Mouse (Mus musculus) MEL (cell line): Measurements from ENCODE around the gene Cbr1. TPM values are rescaled to one million over a fixed set of nuclear protein-coding genes. Genes with fewer than 3 reads are reported as not detected.

ENCODE experiments used
- DNase-seq: peaks from one replicate; pipeline ENCODE4 v3.0.0; 2011; ENCODE audit warnings: low read depth, low spot score
- H3K27ac ChIP-seq: 2 replicates; pipeline ENCODE4 v1.5.1; 2012; ENCODE audit warnings: low read depth, mild to moderate bottlenecking, control low read depth, low read length, moderate library complexity; ENCODE audit not compliant: control insufficient read depth
- H3K27me3 ChIP-seq, 2 experiments: fragments of 150-350 bp in 1 of 2; sonication (generic) in 1 of 2; 2 replicates each; pipeline ENCODE4 v1.6.1; 2012; ENCODE audit warnings: low read length in 2 of 2, mild to moderate bottlenecking in 2 of 2, improper control_type of control experiment in 1 of 2, moderate library complexity in 1 of 2; ENCODE audit not compliant: insufficient read depth in 2 of 2, control insufficient read depth in 1 of 2
- H3K36me3 ChIP-seq, 2 experiments: 2 replicates each; pipeline ENCODE4 v1.6.1; 2012 to 2014; ENCODE audit warnings: low read length in 2 of 2, improper control_type of control experiment in 1 of 2, inconsistent platforms in 1 of 2, mild to moderate bottlenecking in 1 of 2; ENCODE audit not compliant: insufficient read depth in 2 of 2, control insufficient read depth in 1 of 2
- H3K4me1 ChIP-seq, 2 experiments: fragments of 150-350 bp in 1 of 2; sonication (generic) in 1 of 2; 2 replicates each; pipeline ENCODE4 v1.6.1; 2012; ENCODE audit warnings: low read length in 2 of 2, improper control_type of control experiment in 1 of 2, mild to moderate bottlenecking in 1 of 2; ENCODE audit not compliant: insufficient read depth in 2 of 2, control insufficient read depth in 1 of 2
- H3K4me3 ChIP-seq, 2 experiments: fragments of 150-350 bp in 1 of 2; sonication (generic) in 1 of 2; 2 replicates each; pipeline ENCODE4 v1.5.1; 2012; ENCODE audit warnings: low read depth in 2 of 2, low read length in 2 of 2, mild to moderate bottlenecking in 2 of 2, moderate library complexity in 2 of 2, control low read depth in 1 of 2, improper control_type of control experiment in 1 of 2; ENCODE audit not compliant: control insufficient read depth in 1 of 2, insufficient read depth in 1 of 2
- H3K79me2 ChIP-seq: 2 replicates; pipeline ENCODE4 v1.6.1; 2012; ENCODE audit warnings: mild to moderate bottlenecking, low read length, moderate library complexity; ENCODE audit not compliant: control insufficient read depth, poor library complexity, insufficient read depth
- H3K9ac ChIP-seq: 2 replicates; pipeline ENCODE4 v1.6.1; 2012; ENCODE audit warnings: low read depth, mild to moderate bottlenecking, control low read depth, low read length, moderate library complexity; ENCODE audit not compliant: control insufficient read depth, poor library complexity, severe bottlenecking
- H3K9me3 ChIP-seq: fragments of 150-350 bp; sonication (generic); replicated peaks from 2 replicates; pipeline ENCODE4 v1.6.1; 2012; ENCODE audit warnings: mild to moderate bottlenecking, low read length, improper control_type of control experiment, moderate library complexity; ENCODE audit not compliant: insufficient read depth
- CHD1 ChIP-seq: IDR thresholded peaks from 2 replicates; pipeline ENCODE4 v1.6.1; 2012; ENCODE audit warnings: low read depth, mild to moderate bottlenecking, inconsistent platforms, low read length, improper control_type of control experiment
- EP300 ChIP-seq, 2 experiments: IDR thresholded peaks; 2 replicates each; pipeline ENCODE4 v1.6.1; 2011; ENCODE audit warnings: improper control_type of control experiment in 2 of 2, low read length in 2 of 2, low read depth in 1 of 2, mild to moderate bottlenecking in 1 of 2
- GABPA ChIP-seq: IDR thresholded peaks from 2 replicates; pipeline ENCODE4 v1.6.1; 2012; ENCODE audit warnings: low read depth, mild to moderate bottlenecking, inconsistent platforms, low read length, improper control_type of control experiment, moderate library complexity
- GATA1 ChIP-seq: IDR thresholded peaks from 2 replicates; pipeline ENCODE4 v1.6.1; 2011; ENCODE audit warnings: low read depth, low read length, improper control_type of control experiment
- HCFC1 ChIP-seq: IDR thresholded peaks from 2 replicates; pipeline ENCODE4 v1.6.1; 2012; ENCODE audit warnings: low read depth, mild to moderate bottlenecking, inconsistent platforms, low read length, improper control_type of control experiment, moderate library complexity
- MAX ChIP-seq: IDR thresholded peaks from 2 replicates; pipeline ENCODE4 v1.6.1; 2011; ENCODE audit warnings: low read length, improper control_type of control experiment
- MXI1 ChIP-seq: IDR thresholded peaks from 2 replicates; pipeline ENCODE4 v1.6.1; 2011; ENCODE audit warnings: mild to moderate bottlenecking, low read depth, low read length, improper control_type of control experiment
- MYB ChIP-seq: IDR thresholded peaks from 2 replicates; pipeline ENCODE4 v1.6.1; 2011; ENCODE audit warnings: mild to moderate bottlenecking, low read depth, low read length, improper control_type of control experiment
- MYC ChIP-seq: IDR thresholded peaks from 2 replicates; pipeline ENCODE4 v1.6.1; 2011; ENCODE audit warnings: low read depth, mild to moderate bottlenecking, low read length, improper control_type of control experiment, moderate library complexity
- NELFE ChIP-seq: IDR thresholded peaks from 2 replicates; pipeline ENCODE4 v1.6.1; 2011; ENCODE audit warnings: low read depth, low read length, improper control_type of control experiment
- NRF1 ChIP-seq: IDR thresholded peaks from 2 replicates; pipeline ENCODE4 v1.6.1; 2014; ENCODE audit warnings: low read depth, mild to moderate bottlenecking, inconsistent platforms, low read length, improper control_type of control experiment, moderate library complexity; ENCODE audit not compliant: poor library complexity, insufficient read depth, severe bottlenecking
- POLR2A ChIP-seq, 2 experiments: IDR thresholded peaks; 2 replicates each; pipeline ENCODE4 v1.6.1; 2011 to 2012; ENCODE audit warnings: low read length in 2 of 2, mild to moderate bottlenecking in 2 of 2, control low read depth in 1 of 2, improper control_type of control experiment in 1 of 2, low read depth in 1 of 2, moderate library complexity in 1 of 2; ENCODE audit not compliant: control insufficient read depth in 1 of 2, insufficient read depth in 1 of 2, poor library complexity in 1 of 2
- POLR2AphosphoS5 ChIP-seq: IDR thresholded peaks from 2 replicates; pipeline ENCODE4 v1.6.1; 2012; ENCODE audit warnings: low read depth, borderline replicate concordance, mild to moderate bottlenecking, inconsistent platforms, low read length, moderate library complexity, mixed read lengths
- RAD21 ChIP-seq: IDR thresholded peaks from 2 replicates; pipeline ENCODE4 v1.6.1; 2011; ENCODE audit warnings: mild to moderate bottlenecking, low read depth, low read length, improper control_type of control experiment
- SIN3A ChIP-seq: IDR thresholded peaks from 2 replicates; pipeline ENCODE4 v1.6.1; 2012; ENCODE audit warnings: low read length, improper control_type of control experiment, inconsistent platforms
- TAL1 ChIP-seq: IDR thresholded peaks from 2 replicates; pipeline ENCODE4 v1.6.1; 2012; ENCODE audit warnings: mild to moderate bottlenecking, inconsistent platforms, low read length, moderate library complexity, mixed read lengths
- TBP ChIP-seq: IDR thresholded peaks from 2 replicates; pipeline ENCODE4 v1.8.0; 2011; ENCODE audit warnings: low read depth, low read length, improper control_type of control experiment
- USF2 ChIP-seq, 2 experiments: IDR thresholded peaks; 2 replicates each; pipeline ENCODE4 v1.6.1; 2011 to 2012; ENCODE audit warnings: improper control_type of control experiment in 2 of 2, low read length in 2 of 2, borderline replicate concordance in 1 of 2, inconsistent platforms in 1 of 2, low read depth in 1 of 2, mild to moderate bottlenecking in 1 of 2; ENCODE audit not compliant: insufficient read depth in 1 of 2
- ZNF384 ChIP-seq: IDR thresholded peaks from 2 replicates; pipeline ENCODE4 v1.6.1; 2012; ENCODE audit warnings: low read depth, mild to moderate bottlenecking, inconsistent platforms, low read length, improper control_type of control experiment
- polyA plus RNA-seq, 2 experiments: library from polyadenylated mRNA; stranded (reverse) in 1 of 2; unstranded in 1 of 2; fragments of >175 nt in 1 of 2; fragments of >200 nt in 1 of 2; gene quantifications; 2 replicates each; pipeline versions ENCODE4 v1.2.1 to v1.2.4; 2012; ENCODE audit warnings: low replicate concordance in 2 of 2, low read depth in 1 of 2; ENCODE audit not compliant: insufficient read length in 2 of 2, insufficient read depth in 1 of 2, missing spikeins in 1 of 2
- total RNA-seq: library from RNA; depleted of rRNA; stranded (reverse); fragments of 300-350 nt; gene quantifications from 2 replicates; pipeline ENCODE4 v1.2.3, GENCODE M21; 2012

The Cbr1 gene
- total and polyA plus RNA-seq, 3 experiments: 63.0 to 140 TPM; not detected in 1

DNA sequence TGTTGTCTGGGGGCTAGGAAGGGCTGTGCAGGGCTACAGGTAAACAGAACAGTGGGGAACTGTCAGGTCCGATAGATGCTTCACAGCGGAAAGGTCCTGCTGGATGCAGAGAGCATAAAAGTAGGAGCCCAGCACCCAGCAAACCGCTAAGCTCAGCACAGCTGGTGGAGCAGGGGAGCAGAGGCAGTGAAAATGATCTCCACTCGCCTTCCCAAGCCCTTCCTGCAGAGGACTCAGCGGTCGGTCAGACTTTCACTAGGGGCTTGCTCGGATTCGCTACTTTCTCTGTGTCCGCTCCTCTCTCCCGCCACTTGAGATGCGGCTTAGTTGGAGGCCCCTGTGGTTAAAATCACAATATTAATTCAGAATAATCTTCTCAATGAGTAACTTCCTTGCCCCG lies 47.2 kb upstream of the Cbr1 start:
- Histone ChIP-seq H3K79me2 (no peaks in the 10 kb centered on the region), H3K4me1 (no peaks in the 10 kb centered on the region), H3K27ac (no peak overlapping the region), H3K4me3 (no peak overlapping the region), H3K27me3 (peaks cover 4 to 5% of the 10 kb centered on the region in 2 experiments; a peak in 3 of 4 replicates), H3K9me3 (no peaks in the 10 kb centered on the region), H3K9ac (no peak overlapping the region), H3K36me3 (no peaks in the 10 kb centered on the region)
- no peak for TF ChIP-seq CHD1
- TF ChIP-seq NELFE: no peak
- TF ChIP-seq POLR2A (IDR thresholded peaks at IDR 0.05; ENCODE audit: control insufficient read depth in 1 of 2, insufficient read depth in 1 of 2, low read depth in 1 of 2, low read length in 2 of 2, poor library complexity in 1 of 2): no peak
- no peak for TF ChIP-seq HCFC1
- no peak for TF ChIP-seq POLR2AphosphoS5
- no peak for TF ChIP-seq USF2 (IDR thresholded peaks at IDR 0.05; ENCODE audit: borderline replicate concordance in 1 of 2, insufficient read depth in 1 of 2, low read depth in 1 of 2, low read length in 2 of 2)
- DNase-seq: no peak

DNA sequence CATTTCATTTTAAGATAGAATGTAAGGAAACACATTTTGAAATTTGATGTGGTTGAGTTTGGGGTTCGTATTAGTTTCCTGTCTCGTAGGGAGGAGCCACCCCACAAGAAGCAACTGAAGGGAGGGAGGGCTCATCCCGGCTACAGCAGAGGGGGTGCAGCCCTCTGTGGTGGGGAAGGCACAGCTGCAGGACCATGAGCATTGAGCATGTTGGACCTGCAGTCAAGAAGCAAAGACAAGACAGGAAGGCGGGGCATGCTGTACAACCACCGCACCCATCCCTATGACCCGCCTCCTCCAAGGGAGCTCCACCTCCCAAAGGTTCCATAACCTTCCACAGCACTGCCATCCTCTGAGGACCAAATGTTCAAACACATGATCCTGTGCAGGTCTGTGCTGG lies 33.3 kb upstream of the Cbr1 start:
- TF ChIP-seq MYC (no peak), RAD21 (no peak), GABPA (no peak), TBP (no peak), MXI1 (no peak), NRF1 (no peak), SIN3A (no peak), ZNF384 (no peak), CHD1 (no peak), MAX (no peak), EP300 (IDR thresholded peaks at IDR 0.05; ENCODE audit: low read depth in 1 of 2, low read length in 2 of 2) (no peak), USF2 (IDR thresholded peaks at IDR 0.05; ENCODE audit: borderline replicate concordance in 1 of 2, insufficient read depth in 1 of 2, low read depth in 1 of 2, low read length in 2 of 2) (no peak), MYB (no peak), HCFC1 (no peak), GATA1 (no peak), TAL1 (no peak)
- TF ChIP-seq, all 39 proteins: peak for 0
- no peak overlapping the region for H3K4me3 ChIP-seq
- H3K9me3 ChIP-seq: no peaks in the 10 kb centered on the region
- DNase-seq: no peak
- no peaks in the 10 kb centered on the region for H3K79me2 ChIP-seq
- H3K27ac ChIP-seq: no peak overlapping the region
- H3K36me3 ChIP-seq: no peaks in the 10 kb centered on the region
- H3K27me3 ChIP-seq: no peaks in the 10 kb centered on the region; a peak in 1 of 4 replicates
- no peaks in the 10 kb centered on the region for H3K4me1 ChIP-seq
- no peak overlapping the region for H3K9ac ChIP-seq
